Mouse (Mus musculus): Measurements from ENCODE around the gene Lbx1.
A peak's percentile ranks its signal among the peaks of the same experiment; 100 is the strongest.

Gene Lbx1

DNA sequence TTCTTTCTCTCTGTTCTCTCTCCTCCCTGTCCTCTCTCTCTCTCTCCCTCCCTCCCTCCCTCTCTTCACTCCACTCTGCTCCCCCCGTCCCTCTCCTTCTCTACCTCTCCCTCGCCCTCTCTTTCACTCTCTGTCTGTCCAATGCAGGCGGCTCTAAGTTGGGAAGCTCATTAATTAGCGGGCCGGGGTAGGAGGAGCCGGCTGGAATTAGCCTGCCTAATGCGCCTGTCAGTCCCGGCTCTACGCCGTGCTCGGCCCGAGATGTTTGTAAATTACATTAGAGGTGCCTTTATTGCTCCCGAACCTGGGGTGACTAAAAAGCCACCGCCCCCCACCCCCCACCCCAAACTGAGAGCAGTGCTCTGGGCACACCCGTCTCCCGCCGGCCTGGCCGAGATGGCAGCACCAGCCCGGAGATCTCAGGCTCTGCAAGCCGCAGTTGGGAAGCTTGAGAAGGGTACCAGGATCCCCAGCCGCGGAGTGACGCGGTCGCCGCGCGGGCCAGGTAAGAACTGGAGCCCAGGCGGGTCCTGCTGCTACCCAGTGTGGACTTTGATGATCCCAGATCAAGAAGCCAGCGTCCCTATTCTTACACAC is at the start of gene Lbx1:
Gene Lbx1, minus strand, starts transcription at position 47 of the 597 bp plus-strand sequence.
- DNase-seq (ENCODE audit: low spot score in 2 of 2) = no peak

DNA sequence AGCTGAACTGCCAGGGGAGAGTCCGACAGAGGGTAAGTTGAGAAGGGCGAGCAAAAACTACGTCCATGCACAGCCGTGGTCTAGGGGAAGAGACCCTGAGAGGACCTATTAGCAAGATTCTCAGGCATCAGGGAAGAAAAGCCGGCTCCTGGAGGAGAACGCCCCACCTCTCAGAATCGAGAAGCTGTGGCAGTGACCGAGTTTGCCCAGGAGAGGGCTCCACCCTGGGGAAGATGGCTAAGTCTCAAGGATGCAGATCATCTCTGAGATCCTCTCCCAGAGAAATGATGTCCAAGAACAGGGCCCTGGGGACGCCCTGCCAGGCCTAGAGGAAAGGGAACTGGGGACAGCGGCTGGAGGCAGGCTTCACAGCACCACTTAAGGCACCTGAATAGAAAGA is 47.7 kb upstream of the Lbx1 start:
- DNase-seq (ENCODE audit: low spot score in 2 of 2) = peak in 1 of 2 experiments; percentile 14

DNA sequence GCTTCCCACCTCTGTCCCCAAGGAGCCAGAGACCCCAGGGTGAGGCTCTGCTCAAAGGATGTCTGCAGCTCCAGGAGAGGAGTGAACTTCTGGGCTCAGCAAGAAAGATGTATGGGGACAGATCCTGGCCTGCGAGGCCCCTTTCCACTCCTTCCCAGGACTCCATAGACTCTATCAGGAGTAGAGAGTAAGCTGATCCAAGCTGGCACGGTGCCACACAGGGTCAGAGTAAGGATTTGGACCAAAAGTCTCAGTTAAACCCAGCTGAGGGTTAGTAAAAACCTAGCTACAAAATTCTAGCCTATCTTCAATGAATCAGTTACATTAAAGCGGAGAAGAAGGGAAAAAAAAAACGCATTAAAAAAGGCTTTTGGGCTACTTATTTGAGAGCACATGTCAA is 40.6 kb upstream of the Lbx1 start:
- DNase-seq (ENCODE audit: low spot score in 2 of 2) = no peak

DNA sequence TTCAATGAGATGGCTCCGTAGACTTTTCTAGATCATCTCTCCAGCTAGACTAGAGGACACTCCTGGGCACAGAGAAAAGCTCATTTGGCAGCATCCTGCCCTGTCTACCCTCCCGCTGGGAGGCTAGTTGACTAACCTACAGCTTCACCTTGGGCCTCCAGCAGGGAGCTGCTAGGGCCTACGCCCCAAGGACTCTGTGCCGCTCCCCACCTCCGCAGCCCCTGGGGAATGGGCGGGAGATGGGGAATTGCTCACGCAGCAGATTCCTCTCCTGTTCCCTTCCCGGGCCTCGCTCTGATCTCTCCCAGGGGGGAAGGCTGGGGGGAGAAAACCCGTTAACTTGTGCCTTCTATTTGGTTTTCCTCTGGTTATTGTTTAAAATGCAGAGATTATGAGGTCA is 36.4 kb upstream of the Lbx1 start:
- no peak for DNase-seq (ENCODE audit: low spot score in 2 of 2)

DNA sequence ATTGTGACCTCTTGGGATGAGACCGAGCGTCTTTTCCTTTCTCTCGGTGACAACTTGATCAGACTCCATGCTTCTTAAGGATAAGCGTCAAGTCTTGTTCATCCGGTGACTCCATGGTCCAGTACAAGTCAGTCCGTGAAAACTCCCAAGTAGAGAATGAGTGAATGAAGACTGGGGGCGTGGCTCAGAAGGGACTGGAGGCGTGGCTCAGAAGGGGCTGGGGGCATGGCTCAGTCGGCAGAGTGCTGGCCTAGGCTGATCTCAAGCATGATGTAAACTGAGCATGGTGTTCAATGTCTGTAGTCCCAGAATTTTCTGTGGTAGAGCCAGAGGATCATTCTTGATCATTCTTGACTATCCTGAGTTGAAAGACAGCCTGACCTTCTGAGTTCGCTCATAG is 27.4 kb upstream of the Lbx1 start:
- no peak for DNase-seq (ENCODE audit: low spot score in 2 of 2)

DNA sequence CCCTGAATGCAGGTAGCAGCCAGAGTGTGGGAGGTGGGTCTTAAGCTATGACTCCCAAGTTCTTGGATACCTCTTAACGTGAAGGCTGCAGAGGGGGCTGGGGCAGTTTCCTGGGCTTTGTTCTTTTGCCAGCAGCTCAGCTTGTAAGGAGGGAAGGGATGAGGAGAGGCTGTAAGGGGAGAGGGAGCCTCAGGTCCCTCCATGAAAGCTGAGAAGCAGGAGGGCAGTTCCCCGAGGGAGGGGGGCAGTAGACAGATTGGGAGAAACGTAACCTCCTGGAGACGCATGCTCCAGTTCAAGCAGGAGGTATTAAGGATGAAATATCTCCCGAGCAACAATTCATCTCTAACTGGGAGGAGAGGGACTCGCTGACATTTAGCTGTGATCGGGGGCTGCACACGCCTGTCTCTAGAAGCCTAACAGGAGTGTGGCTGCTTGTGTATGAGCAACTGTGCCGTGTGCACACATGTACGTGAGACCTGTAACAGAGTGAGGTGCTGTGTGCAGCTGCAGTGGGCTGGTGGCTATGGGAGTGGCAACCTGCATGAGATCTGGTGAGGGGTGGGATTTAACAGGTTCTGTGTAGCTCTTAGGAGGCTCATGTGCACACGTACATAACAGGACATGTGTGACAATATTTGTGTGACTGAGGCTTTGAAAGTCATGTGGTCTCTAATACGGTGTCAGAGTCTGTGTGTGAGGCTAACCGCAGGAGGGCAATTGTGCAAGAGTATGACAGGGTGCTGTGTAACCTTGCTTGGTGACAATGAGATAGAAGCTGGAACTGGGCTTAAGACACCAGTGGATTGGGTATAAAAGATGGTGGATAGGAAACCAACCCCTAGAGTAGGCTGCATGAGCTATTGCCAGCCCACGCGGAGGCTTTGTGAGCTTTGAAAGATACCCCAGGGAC is 22.1 kb upstream of the Lbx1 start:
- DNase-seq (ENCODE audit: low spot score in 2 of 2) = no peak

DNA sequence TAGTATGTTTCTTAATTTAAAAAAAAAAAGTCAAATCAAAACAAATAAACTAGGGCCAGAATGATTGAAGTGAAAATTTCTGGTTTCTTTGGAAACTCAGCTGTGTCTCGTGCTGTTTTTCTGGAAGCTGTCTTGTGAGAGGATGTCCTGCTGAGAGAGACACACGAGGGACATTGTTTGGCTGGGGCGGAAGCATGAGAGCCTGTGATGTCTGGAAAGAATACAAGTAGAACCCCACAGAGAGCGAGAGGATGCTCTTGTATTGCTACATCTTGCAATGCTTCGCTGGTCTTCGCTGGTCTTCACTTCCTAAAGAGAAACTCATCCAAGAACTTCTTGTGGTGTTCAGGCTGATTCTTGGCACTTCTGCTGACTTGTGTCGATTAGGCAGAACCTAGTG is 19.2 kb upstream of the Lbx1 start:
- no peak for DNase-seq (ENCODE audit: low spot score in 2 of 2)

DNA sequence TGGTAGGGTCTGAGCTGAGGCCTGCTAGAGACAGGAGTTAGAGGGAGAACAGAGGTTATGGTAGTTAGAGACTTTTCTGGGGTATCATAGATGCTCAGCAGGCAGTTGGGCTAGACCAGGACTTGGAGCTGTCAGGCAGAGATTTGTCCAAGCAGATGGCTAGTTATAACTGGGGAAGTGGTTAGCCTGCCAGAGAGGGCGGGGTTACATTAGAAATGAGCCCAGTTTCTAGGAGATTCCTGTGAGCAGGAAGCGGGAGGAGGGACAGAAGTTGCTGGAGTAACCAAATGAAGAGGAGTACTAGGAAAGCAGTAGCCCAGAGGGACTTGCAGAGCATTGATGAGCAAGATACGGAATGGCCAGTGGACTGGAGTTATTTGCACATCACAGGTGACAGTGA is 16.8 kb upstream of the Lbx1 start:
- DNase-seq (ENCODE audit: low spot score in 2 of 2) = no peak

DNA sequence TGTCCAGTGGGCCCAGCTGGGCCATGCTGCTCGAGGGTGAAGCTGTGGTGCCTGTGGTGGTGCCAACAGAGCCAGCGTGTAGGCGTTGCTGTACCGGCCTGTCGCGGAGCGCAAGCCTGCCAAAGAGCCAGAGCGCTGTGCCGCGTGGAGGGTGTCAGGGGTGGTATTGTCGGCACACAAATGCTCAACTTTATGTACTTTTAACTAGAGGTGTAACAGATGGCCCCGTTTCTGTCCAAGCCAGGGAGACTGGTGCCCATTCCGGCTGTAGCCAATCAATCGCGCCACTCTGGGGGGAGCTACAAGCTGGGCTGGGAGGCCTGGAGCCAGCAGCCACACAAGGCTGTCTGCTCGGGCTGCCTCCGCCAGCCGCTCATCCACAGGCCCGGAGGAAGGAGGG is 13.1 kb upstream of the Lbx1 start:
- DNase-seq (ENCODE audit: low spot score in 2 of 2) = no peak

DNA sequence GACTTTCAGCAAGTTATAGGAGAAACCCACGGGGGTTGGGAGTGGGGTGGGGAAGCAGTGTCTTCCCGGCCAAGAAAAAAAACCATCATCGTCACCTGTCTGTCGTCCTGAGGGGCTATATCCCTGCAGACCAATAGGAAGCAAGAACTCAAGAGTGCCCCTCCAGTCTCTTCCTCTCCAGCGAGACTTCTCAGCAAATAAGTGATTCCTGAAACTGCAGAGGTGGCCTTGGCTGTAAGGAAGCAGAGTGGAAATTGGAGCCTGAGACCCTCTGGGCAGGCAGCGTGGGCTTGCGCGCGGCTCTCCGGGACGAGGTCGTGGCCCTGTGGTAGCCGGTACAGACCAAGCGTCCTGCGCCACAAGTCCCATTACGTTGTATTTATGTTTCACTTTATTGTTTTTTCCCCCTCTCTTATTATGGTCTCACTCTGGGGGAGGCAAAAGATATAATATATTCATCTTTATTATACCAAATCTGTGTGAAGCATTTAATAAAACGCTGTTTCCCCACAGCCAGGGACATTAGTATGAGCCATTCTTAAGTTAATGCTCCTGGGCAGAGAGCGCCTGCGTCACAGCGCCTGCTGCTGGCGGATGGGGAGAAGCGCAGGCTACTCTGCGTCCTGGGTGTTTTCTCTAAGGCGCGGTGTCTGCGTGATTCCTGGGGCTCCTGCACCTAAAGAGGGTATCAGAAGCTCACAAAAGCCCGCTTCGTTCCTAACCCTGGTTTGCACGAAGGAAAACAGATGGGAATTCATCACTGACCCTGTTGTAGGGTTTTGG is 8.5 kb upstream of the Lbx1 start:
- no peak for DNase-seq (ENCODE audit: low spot score in 2 of 2)

DNA sequence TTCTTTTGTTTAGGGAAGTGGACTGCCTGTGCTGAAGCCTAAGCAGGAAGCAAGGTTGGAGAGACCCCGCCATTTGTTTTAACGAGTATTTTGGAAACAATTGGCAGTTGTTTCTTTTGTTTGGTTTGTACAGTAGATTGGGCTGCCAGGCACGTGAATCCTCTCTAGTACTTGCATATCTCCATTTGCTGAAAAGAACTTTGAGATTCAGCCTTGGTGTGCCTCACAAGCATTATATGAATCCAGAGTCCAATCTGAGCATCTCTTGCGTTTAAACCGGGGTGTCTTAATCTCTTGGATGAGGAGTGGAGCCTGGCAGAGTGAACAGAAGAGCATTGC is 7.6 kb upstream of the Lbx1 start:
- DNase-seq (ENCODE audit: low spot score in 2 of 2) = no peak

DNA sequence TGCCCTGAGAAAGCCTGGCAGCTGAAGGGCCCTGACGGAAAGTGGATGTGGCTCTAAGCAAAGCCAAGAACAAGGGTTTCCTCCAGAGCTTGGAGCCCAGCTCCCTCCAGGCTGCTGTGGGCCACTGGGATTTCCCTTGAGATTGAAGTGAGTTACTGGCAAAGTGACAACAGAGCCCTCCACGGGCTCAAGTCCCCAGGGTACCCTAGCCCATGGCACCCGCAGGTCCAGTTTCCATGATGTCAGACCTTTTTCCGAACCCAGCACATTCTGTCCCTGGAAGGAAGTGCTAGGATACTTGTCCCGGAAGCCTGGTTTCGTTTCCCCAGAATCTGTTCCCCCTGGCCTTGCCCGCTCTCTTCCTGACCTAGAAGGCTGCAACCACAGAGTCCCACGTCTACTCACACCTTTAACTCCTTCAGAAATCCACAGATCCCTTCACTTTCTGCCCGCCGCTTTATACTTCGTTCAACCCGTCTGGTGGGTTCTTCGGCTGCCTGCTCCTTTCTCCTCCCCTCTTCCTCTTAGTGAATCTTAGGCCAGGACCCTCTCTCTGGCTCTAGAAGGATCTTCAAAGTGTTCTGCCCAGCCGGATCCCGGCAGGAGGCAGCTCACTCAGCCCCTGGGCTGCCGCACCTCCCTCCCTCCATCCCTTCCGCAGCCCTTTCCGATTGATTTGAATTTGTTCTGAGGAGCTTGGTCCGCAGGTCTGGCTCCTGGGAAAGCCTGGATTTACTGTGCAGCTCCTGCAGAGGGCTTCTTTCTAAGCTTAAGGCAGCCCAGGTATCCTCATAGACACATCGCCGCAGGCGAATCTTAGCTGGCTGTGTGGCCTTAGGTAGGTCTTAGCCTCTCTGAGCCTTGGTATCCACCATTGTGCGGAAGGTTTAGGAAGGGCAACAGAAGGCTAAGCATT is 7.0 kb upstream of the Lbx1 start:
- no peak for DNase-seq (ENCODE audit: low spot score in 2 of 2)

DNA sequence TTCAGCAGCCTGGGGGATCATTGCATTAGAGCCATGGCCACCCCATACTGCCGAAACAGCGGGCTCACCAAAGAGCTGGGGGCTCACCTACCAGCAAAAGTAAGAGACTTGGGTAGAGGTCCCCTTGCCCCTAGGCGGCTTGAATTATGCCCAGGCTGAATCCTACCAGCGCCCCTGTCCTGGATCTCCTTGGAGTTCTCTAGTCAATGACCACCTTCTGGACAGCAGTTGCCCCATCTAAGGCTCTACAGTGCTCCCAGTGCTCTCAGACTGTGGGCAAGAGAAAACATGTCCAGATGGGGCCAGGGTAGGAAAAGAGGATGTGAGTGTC is 6.4 kb upstream of the Lbx1 start:
- DNase-seq (ENCODE audit: low spot score in 2 of 2) = no peak

DNA sequence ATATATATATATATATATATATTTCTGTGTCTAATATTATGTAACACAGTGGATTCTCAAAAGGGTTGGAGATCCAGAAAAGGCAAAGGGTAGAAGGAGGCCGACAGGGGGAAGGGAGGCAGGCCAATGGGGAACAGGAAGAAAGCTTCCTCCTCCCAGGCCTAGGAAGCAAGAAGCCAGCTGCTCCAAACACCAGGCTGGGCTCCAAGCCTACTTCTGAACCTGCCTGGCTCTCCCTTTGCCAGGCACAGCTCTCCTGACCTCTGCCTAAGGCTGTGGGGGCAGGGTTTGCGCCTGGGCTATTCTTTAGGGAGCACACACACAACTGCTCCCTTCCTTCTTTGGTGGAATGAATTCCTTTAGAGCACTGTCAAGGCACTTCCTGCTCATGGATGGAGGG is 4.4 kb upstream of the Lbx1 start:
- DNase-seq (ENCODE audit: low spot score in 2 of 2) = no peak

DNA sequence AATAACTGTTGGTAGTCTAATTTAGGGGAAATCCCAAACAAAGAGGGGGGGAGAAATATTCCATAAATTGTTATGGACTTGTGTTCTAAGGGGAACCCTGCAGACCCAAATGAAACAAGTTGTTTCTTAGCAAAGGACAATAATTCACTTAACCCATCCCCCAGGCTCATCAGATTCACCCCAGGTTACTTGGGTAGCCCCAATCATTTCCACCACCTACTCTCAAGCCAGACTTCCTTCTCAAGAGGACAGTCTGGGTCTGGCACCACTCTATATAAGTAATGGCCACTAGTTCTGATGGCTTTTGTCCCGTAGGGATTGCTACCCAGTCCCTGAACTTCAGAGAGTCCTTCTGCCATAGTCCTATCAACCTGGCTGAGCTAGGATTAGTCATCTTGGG is 3.6 kb upstream of the Lbx1 start:
- no peak for DNase-seq (ENCODE audit: low spot score in 2 of 2)

DNA sequence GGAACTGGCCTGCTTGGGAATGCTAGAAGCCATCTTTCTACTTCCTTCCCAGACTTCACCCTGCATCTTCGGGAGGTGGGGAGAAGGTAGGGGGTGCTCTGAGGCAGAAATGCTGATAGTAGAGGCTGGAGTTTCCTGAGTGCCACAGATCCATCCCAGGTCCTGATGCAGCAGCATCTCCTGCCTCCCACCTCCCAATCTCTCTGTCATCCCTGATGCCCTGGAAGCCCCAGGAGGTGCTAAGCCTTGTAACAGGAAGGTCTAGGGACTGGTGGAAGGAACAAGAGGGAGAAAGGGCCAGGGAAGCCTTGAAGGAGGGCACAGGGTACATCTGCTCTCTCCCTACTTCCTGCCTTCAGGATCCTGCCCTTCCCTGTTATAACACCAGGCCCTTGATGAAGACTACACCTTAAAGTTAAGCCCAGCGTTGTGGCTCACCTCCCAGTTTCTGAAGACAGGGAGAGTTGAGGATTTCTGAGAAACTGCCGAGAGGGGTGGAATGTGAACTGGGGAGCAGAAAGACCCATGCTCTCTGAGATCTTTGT is 2.1 kb upstream of the Lbx1 start:
- DNase-seq (ENCODE audit: low spot score in 2 of 2) = no peak

DNA sequence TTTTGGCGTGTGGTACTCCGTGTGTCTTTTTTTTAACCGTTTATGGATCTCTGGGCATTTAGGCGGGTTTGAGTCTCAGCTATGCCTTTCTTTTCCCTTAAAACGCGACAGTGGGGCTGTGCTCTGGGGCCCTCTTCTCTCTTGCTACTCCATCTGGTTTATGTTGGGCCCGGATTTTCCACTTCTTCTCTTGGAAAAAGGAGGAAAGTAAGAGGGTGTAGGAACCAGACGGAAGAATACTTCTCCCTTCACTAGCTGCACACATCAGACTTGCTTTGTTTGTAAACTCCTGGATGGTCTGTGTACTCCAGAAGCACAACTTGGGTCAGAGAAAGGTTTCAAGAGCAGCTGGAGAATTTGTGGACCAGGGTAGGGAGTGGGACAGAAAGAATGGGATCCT is 1.5 kb upstream of the Lbx1 start:
- DNase-seq (ENCODE audit: low spot score in 2 of 2) = no peak

DNA sequence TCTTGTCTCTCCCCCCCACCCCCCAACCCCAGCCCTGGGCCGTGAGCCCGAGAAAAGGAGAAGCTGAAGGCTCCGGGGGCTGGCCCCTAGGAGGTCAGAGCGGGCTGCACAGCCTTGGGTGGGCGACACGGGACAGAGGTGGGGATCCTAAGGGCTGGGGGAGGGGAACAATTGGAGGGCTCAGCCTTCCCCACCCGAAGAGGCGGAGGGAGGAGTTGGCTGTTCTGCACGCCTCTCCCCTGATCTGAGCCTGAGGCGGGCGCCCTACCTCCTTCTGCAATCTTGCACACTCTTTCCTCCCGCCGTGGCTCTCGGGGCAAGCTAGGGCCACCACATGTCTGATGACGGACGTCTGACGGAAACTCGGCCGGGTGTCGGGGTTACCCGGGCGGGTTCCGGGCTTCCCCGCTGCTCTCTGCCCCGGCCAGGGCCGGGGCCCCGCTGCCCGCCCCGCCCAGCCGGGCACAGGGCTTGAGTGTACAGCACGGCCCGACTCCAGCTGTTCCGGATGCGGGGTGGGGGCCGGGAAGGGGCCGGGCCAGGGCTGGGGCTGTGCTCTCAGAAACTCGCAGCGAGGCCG is 841 bp upstream of the Lbx1 start:
- DNase-seq (ENCODE audit: low spot score in 2 of 2) = peak; percentile 16 to 26

DNA sequence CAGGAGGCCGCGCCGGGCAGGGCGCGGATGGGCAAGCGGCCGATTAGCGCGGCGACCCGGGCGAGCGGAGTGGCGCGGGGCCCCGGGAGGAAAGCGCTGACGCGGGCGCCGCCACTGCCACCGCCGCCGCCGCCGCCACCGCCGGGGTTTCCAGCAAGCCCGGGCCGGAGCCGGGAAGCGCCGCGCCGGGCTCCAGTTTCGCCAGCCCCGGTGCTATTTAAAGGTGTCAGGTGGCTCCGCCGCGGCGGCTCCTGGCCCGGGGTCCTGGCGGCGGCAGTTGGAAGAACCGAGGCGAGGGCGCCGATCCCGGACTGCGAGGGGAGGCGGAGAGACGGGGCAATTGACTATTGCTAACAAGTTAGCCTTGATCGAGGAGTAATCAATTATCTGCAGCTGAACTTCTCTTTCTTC is 276 bp downstream of the Lbx1 start:
- no peak for DNase-seq (ENCODE audit: low spot score in 2 of 2)

DNA sequence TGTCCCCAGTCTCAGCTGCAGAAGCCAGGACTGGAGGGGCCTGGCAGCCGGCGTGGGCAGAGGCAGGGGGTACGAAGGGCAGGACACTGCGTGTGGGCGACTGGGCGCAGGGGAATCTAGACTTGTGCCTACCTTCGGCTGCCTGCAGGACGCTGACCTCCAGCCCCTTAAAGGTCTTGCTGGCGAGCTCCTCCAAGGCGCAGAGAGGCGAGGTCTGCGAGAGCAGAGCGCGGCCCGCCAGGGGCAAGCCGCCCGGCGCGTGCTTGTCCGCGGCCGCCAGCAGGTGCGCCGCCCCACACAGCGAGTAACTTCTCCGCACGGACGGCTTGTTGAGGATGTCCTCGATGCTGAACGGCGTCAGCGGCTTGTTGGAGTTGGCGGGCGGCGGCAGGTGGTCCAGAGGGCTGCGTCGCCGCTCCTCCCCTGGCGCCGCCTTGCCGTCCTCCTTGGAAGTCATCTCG is 811 bp downstream of the Lbx1 start:
- no peak for DNase-seq (ENCODE audit: low spot score in 2 of 2)

DNA sequence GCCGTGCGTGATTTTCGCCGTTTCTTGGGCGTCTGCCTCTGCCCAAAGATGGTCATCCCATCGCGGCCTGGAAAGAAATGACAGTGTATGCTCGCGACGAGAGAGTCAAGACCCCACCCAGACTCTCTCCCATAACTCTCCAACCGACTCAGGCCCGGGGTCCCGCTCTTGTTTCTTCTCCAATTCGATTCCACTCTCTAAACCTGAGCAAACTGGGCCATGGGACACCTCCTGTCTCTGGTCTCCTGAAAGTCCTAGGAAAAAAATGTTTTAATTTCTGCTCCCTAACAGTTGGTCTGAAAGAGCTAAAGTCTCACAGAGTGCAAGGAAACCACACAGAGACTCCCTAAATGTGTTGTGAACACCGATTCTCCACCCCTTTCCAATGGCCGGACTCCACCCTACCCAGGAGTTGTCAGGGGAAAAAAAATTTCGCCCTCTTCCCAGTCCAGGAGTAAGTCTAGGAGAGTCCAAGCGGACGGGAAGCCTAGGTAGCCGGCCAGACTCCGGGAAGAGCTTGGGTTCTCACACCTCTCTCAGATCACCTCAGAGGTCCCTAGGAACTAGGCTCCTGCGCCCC is 1.3 kb downstream of the Lbx1 start:
- no peak for DNase-seq (ENCODE audit: low spot score in 2 of 2)
